Mouse (Mus musculus): ENCODE measurements around the gene Clstn2. TPM values are rescaled to one million over a fixed set of nuclear protein-coding genes. Genes with fewer than 3 reads are reported as not detected.

Gene Clstn2
- total RNA-seq, 2 experiments from 2014 or later, result 4.1 TPM

DNA sequence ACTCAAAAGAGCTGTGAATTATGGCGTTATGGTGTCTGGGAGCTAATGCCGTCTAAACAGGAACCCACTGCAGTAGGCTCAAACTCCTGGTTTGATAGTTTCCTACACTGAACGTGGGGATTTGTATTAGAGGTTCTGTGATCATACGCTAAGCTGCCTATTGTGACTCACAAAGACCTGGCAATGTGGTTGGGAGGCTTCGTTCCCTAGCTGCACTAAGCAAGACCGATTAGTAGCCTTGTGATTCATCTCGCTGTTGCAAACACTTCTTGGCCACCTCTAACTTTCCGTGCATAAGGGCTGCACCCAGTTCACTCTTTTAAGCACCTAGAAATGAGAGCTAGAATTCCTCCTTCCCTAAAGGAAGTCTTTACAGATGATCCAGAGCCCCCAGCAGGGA lies 429.3 kb downstream of the Clstn2 start:
- peak in 1 of 2 experiments; percentile 18 for DNase-seq (ENCODE audit: low spot score in 2 of 2)

DNA sequence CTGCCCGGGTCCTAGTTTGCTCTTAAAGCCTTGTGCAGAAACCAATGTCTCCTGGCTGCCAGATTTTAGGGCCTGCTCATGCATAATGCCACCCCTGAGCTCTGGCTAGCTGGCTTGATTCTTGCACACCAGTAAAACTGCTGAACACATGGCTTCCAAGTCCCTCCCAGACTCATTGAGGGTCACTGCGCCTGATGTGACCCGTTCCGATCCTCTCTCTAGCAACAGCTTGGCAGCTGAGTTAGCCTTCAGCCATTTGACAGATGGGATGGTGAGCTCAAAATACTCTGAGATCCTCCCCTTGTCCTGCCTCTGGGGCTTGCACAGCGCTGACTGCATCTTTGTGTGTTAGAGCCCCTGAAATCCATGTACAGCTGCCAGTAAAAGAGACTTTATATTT lies 430.5 kb downstream of the Clstn2 start:
- peak in 1 of 2 experiments; percentile 15 for DNase-seq (ENCODE audit: low spot score in 2 of 2)

DNA sequence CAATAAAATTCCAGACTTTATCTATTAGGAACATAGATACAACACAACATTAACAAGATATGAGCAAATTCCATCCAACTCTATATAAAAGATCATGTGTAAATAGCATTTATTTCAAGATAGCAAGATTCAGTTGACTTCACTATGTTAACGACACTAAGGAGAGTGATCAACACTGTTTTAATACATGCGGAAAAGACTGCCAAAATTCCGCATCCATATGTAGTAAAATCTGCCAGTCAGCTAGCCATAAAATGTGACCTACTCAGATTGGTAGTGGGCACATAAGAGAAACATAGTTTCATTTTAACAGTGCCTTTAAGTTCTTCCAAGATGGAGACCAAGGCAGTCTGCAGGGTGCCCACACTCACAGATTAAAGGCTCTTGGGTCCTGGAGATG lies 434.0 kb downstream of the Clstn2 start:
- DNase-seq (ENCODE audit: low spot score in 2 of 2), result no peak

DNA sequence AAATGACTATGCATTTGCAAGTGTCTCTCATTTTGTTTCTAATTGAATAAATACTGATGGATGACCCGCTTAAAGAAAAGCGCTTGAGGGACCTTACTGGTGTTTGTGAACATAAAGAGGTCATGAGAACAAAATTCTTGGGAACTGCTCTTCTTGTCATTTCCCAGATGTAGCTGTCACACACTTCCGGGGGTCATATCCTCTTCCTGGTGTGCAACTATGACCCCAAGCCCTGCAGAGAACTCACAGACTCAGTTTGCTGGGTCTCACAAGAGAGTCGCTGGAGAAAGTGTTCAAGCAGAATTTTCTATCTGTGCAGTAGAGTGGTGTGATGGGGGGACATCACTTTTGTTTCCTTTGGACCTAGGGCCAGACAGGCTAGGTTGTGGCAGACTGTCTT lies 442.3 kb downstream of the Clstn2 start:
- DNase-seq (ENCODE audit: low spot score in 2 of 2), result no peak

- no peak for DNase-seq (ENCODE audit: low spot score in 2 of 2)
Measured at GRCm38 (mm10) chr9:97570881-97571280, 462.1 kb downstream of the Clstn2 start.

DNA sequence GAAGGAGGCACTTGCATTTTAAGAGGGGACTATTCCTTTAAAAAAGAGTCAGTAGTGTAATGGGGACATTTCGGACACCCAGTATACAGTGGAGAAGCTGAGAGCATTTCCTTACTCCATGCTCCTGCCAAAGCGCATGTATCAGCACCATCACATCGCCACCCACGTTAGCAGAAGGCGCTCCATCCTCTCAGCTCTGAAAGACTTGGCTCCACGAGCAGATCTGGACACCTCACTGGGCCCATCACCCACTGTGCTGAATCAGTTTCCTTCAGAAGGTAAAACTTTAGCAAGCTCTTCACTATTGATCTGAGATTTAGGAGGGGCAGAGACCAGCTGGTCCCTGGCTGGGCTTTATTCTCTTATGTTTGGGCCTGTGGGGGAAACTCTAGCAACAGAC lies 469.9 kb downstream of the Clstn2 start:
- DNase-seq (ENCODE audit: low spot score in 2 of 2), result no peak

- no peak for DNase-seq (ENCODE audit: low spot score in 2 of 2)
Measured at GRCm38 (mm10) chr9:97544359-97544758, 488.6 kb downstream of the Clstn2 start.

GRCm38 (mm10) chr9:97541419-97541818 lies 491.6 kb downstream of the Clstn2 start:
- DNase-seq (ENCODE audit: low spot score in 2 of 2), result no peak

- no peak for DNase-seq (ENCODE audit: low spot score in 2 of 2)
Measured at GRCm38 (mm10) chr9:97538075-97538779, 494.8 kb downstream of the Clstn2 start.

- DNase-seq (ENCODE audit: low spot score in 2 of 2), result no peak
Measured at GRCm38 (mm10) chr9:97534196-97534595, 498.8 kb downstream of the Clstn2 start.

- no peak for DNase-seq (ENCODE audit: low spot score in 2 of 2)
Measured at GRCm38 (mm10) chr9:97533306-97533705, 499.7 kb downstream of the Clstn2 start.

DNA sequence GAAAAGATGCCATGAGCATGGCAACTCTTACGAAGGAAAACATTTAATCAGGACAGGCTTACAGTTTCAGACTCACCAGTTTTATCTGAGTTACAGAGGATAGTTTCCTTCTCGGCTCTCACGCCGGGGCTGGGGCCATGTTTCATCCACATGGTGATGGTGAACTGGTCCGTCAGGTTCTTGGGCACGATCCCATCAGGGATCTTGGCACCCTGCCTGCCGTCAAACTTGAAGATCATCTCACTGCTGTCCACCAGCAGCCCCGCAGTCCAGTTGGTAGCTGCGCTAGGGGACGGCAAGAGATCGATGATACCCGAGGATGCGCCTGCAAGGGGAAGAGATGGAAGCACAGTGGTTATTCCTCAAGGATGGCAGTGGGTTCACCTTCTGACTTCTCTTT lies 500.4 kb downstream of the Clstn2 start:
- DNase-seq (ENCODE audit: low spot score in 2 of 2), result no peak

GRCm38 (mm10) chr9:97527926-97528325 lies 505.1 kb downstream of the Clstn2 start:
- DNase-seq (ENCODE audit: low spot score in 2 of 2), result no peak

DNA sequence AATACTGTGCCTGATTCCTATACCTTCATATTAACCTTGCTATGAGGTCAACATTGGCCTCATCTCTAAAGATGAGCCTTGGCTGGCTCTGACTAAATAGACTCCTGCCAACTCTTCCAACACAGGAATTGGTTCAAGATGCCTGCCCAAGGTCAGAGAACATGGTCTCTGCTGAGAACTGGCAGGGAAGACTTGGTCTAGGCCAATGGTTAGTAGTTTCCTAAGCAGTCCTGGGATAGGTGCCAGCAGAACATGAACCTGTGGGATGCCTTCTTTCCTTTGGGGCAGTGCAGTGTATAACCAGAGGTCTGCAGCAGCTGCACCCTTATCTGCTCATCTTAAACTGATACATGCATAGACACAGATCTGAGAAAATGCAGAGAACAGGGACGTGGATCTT lies 505.7 kb downstream of the Clstn2 start:
- no peak for DNase-seq (ENCODE audit: low spot score in 2 of 2)

GRCm38 (mm10) chr9:97525563-97525962 lies 507.4 kb downstream of the Clstn2 start:
- DNase-seq (ENCODE audit: low spot score in 2 of 2), result no peak

DNA sequence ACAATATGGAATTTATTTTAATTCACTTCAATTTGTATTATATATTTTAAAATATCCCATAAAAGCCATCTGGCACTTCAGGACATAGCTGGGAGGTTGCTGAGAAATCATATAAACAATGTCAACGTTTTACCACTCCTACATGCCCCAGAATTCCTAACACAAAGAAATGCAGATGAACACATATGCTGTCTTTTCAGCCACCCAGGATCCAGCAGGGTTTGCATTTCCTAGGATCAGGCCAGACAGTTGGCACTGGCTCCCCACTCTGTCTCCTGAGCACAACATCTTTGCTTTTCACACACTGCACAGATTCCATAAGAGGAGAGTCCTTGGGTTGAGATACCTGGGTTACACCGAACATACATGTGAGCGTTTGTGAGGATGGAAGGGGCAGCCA lies 508.1 kb downstream of the Clstn2 start:
- DNase-seq (ENCODE audit: low spot score in 2 of 2), result no peak

GRCm38 (mm10) chr9:97520771-97521170 lies 512.2 kb downstream of the Clstn2 start:
- DNase-seq (ENCODE audit: low spot score in 2 of 2), result no peak

DNA sequence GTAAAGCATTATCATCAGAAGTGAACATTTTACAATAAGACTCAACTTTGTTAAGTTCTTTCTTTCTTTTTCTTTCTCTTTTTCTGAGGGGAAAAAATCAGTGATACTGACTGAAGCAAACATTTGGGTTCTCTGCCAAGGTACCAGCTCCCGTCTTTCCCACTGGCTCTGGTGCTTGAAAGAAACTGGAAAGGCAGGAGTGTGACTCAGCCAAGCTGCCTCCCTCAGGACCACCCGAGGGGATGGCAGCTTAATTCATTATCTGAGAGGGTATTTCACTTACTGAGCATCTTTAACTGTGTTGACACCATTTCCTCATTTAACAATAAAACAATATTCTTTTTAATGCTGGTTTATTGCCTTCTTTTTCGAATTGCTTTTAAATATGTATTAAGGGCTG lies 516.0 kb downstream of the Clstn2 start:
- no peak for DNase-seq (ENCODE audit: low spot score in 2 of 2)

DNA sequence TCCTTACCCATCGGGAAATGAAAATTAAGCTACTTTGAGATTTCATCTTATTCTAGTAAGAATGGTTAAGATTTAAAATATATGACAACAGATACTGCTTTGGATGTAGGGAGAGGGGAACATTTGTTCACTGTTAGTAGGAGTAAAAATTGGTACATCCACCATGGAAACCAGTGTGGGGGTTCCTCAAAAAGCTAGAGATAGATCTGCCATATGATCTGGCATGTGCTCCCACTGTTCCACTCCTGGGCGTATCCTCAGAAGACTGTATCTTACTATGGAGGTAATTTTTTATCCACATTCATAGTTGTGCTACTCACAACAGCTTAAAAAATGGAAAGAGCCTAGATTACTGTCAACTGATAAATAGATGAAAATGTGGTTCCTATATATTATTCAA lies 518.3 kb downstream of the Clstn2 start:
- no peak for DNase-seq (ENCODE audit: low spot score in 2 of 2)

DNA sequence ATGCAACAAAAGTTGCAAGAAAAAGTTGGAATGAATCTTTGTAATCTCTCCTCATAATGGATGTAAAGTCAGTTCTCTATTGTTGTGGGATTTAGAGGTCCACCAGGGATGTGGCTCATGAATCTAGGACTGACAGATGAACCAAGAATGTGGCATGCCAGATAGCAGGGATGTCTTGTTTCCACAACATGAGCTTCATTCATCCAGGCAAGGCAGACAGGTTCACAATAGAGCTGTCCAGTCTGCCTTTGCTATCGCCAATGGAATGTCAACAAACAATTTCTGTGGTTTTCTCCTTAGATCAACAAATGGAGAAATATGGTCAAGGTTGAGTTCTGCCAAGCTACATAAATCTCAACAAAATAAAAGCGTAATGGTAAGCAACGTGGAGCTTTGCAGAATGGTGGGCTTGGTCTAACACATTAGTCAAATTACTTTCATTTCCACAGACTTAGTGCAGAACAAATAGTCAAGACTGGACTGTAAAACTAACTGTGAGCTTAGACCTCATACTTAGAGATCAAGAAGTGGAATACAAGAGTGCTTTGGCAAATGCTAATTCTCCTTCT lies 520.6 kb downstream of the Clstn2 start:
- DNase-seq (ENCODE audit: low spot score in 2 of 2), result no peak

DNA sequence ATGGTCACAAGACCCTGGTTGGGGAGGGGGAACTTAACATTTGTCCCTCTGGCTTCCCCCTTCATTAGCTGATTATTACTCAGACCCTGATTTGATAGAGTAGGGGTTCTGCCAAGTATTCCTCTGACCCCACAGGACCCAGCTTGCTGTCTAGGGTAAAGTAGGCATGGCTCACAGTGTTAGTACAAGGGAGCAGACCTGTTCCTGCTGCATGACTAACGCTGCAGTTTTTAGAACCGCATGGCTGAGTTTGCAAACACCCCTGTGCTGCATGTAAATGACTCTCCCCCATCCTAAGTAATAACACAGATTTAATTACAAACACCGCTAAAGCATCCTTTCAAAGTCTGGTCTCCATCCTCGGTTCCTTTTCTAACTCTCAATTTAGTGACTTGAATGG lies 531.6 kb downstream of the Clstn2 start:
- no peak for DNase-seq (ENCODE audit: low spot score in 2 of 2)

- DNase-seq (ENCODE audit: low spot score in 2 of 2), result no peak
Measured at GRCm38 (mm10) chr9:97495056-97495455, 537.9 kb downstream of the Clstn2 start.

GRCm38 (mm10) chr9:97491626-97492025 lies 541.4 kb downstream of the Clstn2 start:
- DNase-seq (ENCODE audit: low spot score in 2 of 2), result no peak

All from adrenal gland, adult 18-20 months (tissue).